Mouse (Mus musculus) left cerebral cortex, adult 18-20 months (tissue): ENCODE results near the gene Col25a1. TPM values are rescaled to one million over a fixed set of nuclear protein-coding genes. Genes with fewer than 3 reads are reported as not detected.
A peak's percentile ranks its signal among the peaks of the same experiment; 100 is the strongest.

Source experiments
- DNase-seq, 2 experiments: peaks; one replicate each; pipeline ENCODE4 v3.0.0; 2021 to 2022; ENCODE audit warnings: low spot score in 2 of 2, mixed read lengths in 1 of 2
- total RNA-seq, 2 experiments: library from RNA; stranded (reverse); gene quantifications; 2 replicates each; pipeline ENCODE4 v1.2.3; 2021

Col25a1 gene
- total RNA-seq, 2 experiments from 2014 or later, result 39.5 to 41.4 TPM

GRCm38 (mm10) chr3:130241924-130242323 lies 110.6 kb downstream of the Col25a1 start:
- DNase-seq, result no peak

GRCm38 (mm10) chr3:130242647-130243296 lies 111.5 kb downstream of the Col25a1 start:
- no peak for DNase-seq

GRCm38 (mm10) chr3:130252355-130252754 lies 121.1 kb downstream of the Col25a1 start:
- DNase-seq, result no peak

GRCm38 (mm10) chr3:130256059-130256458 lies 124.8 kb downstream of the Col25a1 start:
- DNase-seq, result no peak

- DNase-seq, result no peak
These were observed 125.3 kb downstream of the Col25a1 start for GRCm38 (mm10) chr3:130256610-130257009.

GRCm38 (mm10) chr3:130259670-130260069 lies 128.4 kb downstream of the Col25a1 start:
- DNase-seq, result no peak

- no peak for DNase-seq
These were observed 129.0 kb downstream of the Col25a1 start for GRCm38 (mm10) chr3:130260316-130260715.

GRCm38 (mm10) chr3:130265104-130265503 lies 133.8 kb downstream of the Col25a1 start:
- peak in 1 of 2 experiments; percentile 10 for DNase-seq

GRCm38 (mm10) chr3:130270509-130270908 lies 139.2 kb downstream of the Col25a1 start:
- DNase-seq, result no peak

- no peak for DNase-seq
These were observed 142.6 kb downstream of the Col25a1 start for GRCm38 (mm10) chr3:130273949-130274348.

GRCm38 (mm10) chr3:130278298-130279050 lies 147.2 kb downstream of the Col25a1 start:
- DNase-seq, result no peak

GRCm38 (mm10) chr3:130283011-130283760 lies 151.9 kb downstream of the Col25a1 start:
- no peak for DNase-seq

GRCm38 (mm10) chr3:130288102-130288501 lies 156.8 kb downstream of the Col25a1 start:
- DNase-seq, result no peak

- no peak for DNase-seq
These were observed 157.5 kb downstream of the Col25a1 start for GRCm38 (mm10) chr3:130288756-130289155.

GRCm38 (mm10) chr3:130289220-130289619 lies 157.9 kb downstream of the Col25a1 start:
- DNase-seq, result no peak

- DNase-seq, result no peak
These were observed 158.9 kb downstream of the Col25a1 start for GRCm38 (mm10) chr3:130290175-130290574.

GRCm38 (mm10) chr3:130290672-130291071 lies 159.4 kb downstream of the Col25a1 start:
- DNase-seq, result no peak

GRCm38 (mm10) chr3:130291926-130292325 lies 160.6 kb downstream of the Col25a1 start:
- no peak for DNase-seq

- no peak for DNase-seq
These were observed 169.2 kb downstream of the Col25a1 start for GRCm38 (mm10) chr3:130300530-130300929.

- no peak for DNase-seq
These were observed 172.3 kb downstream of the Col25a1 start for GRCm38 (mm10) chr3:130303597-130303996.

GRCm38 (mm10) chr3:130304827-130305226 lies 173.5 kb downstream of the Col25a1 start:
- no peak for DNase-seq

GRCm38 (mm10) chr3:130305686-130306085 lies 174.4 kb downstream of the Col25a1 start:
- no peak for DNase-seq
